Mouse (Mus musculus) c-Kit-positive CD71-positive TER-119-positive erythroid progenitor cells, embryonic 14.5 days (primary cell): ENCODE results near the gene Stpg4.

ENCODE experiments used
- DNase-seq: peaks from one replicate; pipeline ENCODE4 v3.0.0-alpha.2; 2013; ENCODE audit warnings: low spot score

Stpg4 gene

DNA sequence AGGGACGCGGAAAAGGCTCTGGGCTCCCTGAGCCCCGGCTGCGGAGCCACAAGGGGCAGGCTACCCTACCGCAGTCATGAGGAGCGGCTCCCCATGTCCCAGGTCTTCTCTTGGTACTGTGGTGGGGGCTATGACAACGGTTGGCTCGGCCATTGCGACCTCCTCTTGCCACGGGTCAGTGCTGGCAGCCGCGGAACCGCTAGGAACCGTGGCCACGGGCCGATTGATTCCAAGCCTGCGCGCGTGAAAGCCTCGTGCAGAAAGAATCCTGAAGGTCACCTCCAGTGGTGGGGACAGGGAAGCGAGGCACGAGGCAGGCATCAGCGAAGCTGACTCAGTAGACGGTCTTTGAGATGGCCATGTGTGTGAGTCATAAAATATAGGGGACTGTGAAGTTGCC is at the start of gene Stpg4:
Gene Stpg4, minus strand, starts transcription at position 231 of the 400 bp plus-strand sequence.
- DNase-seq = no peak

DNA sequence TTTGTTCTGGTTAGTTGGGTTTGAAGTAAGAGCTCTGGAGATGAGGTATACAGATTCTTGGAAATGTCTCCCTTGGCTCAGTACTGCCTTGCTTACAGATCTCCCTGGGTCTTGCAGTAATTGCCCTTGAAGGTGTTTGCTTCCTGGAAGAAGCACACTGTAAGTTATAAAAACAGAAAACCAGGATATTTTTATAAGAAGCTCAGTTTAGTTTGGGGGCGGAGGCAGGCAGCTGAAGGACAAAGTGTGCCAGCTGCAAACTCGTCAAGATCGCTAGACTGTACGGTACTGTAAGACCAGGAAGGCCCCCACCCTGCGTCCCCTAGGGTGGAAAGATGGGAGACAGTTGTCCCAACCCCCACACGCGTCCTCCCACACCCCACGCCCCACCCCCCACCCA is 47.8 kb upstream of the Stpg4 start:
- DNase-seq = no peak

DNA sequence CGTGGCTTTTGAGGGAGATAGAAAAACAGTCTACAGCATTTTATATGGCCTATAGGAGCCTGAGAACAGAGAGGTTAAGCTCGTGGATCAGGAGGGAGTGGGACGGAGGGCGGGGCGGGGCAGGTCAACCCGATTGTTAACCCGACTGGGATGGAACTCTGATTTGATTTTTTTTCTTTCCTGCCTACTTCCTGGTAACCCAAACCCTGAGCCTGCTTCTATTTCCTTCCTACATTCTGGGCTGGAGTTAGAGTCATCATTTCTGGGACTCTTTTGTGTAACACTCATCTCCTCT is 46.9 kb upstream of the Stpg4 start:
- no peak for DNase-seq

DNA sequence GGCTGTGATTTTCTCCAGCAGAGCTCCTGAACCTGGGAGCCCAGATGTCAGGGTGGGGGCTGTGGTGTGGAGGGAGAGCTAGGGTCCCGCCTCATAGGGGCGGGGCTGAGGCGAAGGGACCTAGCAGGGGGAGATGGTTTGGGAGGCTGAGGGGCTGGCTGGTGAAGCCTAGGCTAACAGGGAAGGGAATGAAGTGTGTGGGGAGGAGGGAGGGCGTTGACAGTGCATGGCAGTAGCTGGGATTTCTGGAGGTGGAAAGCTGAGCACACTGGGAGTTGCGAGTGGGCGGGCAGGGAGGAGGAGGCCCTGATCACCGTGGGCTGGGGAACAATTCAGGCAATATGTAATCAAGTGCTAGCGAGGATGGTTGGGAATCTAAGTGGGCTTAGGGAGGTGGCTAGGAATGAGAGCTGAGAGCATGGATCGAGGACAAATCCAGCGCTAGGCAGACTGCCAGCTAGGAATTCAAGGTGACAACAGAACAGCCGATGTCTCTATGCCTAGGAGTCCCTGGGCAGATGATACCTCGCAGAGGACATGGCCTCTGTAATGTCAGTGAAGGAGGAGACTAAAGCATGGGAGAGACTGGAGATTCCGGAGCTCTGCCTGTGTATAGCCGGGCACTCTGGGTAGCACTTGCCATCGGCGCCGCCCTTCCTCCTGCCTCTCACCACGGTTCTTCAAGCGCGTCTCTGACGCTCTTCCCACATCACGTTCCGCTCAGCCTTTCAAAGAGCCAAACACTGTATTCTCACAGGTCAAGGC is 46.4 kb upstream of the Stpg4 start:
- DNase-seq = no peak

DNA sequence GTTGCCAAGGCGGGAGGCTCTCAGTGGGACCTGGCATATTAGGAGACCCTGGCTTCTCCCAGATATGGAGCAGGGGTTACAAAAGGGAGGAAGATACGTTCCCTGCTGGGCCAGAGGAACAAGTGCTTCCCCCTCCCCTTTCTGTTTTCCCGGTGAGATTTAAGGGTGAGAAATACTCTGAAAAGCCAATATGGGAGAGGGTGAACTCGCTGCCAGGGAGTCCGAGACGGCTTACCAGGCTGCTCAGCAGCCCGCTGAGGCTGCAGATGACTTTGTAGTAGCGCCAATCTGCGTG is 45.8 kb upstream of the Stpg4 start:
- DNase-seq = no peak

DNA sequence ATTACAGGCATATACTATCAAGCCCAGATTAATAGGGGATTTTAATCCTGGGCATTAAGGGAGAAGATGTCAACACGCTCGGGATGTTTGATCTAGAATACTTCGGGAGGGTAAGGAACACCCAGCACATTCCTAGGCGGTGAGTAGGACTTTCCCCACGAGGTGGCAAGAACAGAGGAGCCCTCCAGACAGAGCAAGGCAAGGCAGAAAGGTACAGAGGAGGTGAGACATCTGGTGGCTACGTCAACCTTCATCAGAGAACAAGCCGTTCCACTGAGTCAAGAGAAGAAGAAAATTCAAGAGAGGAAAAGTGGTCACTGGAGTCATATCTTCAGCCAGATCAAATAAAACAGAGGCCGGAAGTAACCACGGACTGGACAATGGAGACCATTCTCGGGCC is 45.3 kb upstream of the Stpg4 start:
- DNase-seq = no peak

DNA sequence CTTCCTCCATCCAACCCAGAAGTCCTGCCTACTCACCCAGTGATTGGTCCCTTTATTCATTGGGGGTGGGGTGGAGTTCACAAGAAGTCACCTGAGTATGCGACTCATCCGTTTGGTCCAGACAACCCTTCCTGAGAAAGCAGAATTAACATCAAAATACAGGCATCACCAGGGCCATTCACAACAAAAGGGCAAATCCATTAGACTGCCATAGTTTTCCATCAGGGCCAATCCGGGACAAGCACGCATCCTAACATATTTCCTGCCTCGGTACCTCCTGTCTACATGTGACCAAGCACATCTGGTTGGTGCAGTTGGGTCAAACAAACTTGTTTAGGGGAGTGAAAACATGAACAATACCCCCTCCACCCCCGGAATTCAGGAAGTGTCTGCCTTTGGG is 44.1 kb upstream of the Stpg4 start:
- no peak for DNase-seq

DNA sequence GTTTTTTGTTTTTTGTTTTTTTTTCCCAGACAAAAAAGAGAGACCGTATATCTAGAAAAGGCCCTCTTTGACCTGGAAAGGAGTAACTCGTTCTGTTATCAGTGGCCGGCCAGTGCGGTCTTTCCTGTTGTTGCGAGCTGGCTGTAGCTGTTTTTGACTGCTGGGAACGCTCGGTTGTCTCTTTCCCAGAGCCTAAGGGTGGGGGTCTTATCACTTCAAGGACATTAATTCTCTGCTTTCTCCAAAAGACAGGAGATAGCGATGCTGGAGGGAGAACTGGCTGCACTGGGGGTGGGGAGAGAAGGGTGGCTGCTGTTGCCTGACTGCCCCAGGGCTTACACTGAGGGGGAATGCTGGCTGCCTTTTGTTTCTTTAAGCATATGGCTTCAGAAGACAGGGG is 43.3 kb upstream of the Stpg4 start:
- peak; percentile 34 for DNase-seq

DNA sequence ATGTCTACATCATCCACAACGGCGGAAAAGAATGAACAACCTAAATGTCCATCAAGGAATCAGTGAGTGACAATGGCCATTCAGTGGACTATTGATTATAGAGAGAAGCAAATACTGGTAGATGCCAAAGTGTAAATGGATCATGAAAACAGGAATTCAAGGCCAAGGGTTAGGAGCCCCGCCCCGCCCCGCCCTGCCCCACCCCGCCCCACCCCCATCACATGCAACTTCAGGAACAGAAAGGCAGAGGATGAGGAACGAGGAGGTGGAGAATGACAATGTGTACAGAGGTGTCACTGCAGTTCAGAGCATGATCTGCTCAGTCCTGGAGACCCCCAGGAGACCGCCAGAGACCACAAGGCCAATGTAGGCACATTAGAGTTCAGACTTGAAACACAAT is 42.7 kb upstream of the Stpg4 start:
- DNase-seq = peak; percentile 22

DNA sequence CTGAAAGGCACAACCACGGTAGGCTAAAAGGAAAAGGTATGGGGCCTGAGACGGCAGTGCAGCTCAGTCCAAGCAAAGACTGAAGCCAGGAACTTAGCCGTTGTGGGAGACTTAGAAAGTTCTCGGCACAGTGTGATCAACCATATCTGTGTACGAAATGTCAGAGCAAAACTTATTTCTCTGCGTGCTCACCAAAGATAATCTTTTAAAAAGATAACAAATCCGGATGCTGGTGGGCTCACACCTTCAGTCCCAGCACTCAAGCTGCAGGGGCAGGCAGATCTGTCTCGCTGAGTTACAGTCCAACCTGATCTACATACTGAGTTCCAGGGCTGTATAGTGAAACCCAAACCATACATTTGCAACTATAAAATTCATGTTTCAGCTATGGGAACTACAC is 41.9 kb upstream of the Stpg4 start:
- peak; percentile 29 for DNase-seq

DNA sequence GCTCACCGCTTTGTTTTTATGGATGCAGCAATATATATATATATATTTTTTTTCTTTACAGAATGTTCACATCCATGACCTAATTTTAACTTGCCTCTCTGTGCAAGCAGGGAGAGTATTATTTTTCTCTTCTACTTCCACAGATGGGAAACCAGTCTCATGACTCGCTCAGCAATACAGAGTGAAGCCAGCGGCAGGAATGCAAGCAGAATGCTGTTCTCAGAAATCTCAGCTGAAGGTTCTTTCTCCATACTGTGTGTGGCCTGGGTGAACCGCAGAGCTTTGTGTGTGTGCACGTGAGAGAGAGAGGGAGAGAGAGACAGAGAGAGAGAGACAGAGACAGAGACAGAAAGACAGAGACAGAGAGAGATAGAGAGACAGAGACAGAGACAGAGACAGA is 41.1 kb upstream of the Stpg4 start:
- no peak for DNase-seq

DNA sequence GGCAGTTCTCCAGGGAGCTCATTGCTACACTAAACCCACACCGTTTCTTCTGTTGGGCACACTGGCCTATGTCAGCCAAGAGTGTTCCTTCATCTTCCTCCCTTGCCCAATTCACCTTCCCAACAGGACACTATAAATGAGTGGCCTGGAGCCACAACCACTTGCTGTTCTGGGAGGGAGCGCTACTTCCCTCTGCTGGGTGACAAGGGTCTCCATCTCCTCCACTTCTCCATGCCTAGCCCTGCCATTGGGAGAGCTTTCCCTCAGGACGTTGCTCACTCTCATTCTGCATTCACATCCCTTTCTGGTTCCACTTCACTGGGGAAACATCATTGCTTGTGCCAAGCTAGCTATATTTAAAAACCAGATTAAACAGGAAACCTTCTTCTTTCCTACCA is 34.0 kb upstream of the Stpg4 start:
- DNase-seq = no peak

DNA sequence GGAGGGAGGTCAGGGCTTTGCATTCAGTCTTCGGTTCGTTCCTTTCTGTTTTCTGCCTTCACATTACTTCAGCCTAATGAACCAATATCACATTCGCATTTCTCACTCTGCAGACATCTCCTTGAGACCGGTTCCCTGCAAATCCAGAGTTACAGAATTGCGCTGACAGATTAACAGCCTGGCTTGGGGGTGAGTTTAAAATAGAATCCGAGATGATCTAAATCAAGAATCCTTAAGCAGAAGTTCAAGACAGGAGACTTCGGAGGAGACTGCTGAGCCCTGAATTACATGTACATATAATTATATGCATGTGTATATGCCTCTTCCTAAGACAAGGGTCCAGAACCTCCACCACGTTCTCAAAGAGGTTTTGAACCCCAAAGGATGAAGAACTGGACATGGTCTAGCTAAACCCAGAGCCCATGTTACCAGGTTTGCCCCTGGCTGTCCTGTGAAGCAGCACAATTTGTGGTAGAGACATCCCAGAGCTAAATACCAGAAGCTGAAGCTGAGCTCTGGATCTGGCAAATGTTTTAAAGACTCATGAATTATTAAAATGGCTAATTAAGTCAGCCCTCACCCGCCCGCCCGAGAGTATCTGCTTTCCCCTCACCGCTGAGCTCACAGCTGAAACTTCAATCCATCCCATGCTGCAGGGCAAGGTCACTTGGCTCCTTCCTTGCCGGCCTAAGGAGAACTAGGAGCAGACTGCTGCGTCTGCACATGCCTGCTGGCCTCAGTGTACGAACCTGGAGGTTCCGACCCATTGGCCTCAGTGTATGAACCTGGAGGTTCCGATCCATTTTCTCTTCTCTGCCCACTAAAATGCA is 33.3 kb upstream of the Stpg4 start:
- DNase-seq = no peak

DNA sequence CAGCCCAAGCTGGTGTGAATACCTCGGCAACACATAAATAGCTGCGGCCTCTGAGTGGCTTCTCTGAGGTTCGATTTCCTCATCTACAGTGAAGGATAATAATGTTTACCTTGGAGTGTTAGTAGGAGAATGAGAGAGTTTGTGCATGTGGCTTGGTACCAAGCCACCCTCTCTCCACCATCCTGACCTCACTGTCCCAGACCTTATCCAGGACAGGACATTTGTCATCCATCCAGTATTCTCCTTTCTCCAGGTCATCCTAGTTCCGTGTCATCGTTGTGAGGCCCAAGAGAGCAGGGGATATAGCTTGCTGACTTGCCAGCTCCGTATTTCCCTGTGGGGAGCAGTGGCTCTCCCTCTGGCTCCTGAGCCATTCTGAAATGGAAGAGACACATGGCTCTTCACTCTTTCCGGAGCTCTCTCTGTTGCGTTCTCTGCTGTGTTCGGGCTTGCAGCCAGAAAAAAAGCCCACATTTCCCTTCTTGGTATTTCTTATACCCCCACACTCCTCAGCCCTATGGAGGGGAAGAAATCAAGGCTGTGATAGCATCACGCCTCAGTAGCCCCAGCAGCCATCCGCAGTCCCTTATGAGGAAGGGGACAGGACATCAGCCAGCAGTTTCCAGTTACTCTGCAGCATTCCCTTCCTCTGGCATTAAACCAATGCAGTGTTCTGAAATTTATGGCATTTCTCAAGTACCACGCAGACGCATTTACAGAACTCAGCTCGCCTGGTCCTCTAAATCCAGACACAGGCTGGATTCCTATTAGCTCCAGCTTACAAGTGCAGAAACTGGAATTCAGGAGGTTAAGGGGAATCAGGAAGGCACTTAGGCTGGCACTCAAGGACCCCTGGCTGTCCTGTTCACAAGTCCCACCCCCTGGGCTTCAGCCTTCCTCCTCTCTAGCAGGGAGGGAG is 32.5 kb upstream of the Stpg4 start:
- no peak for DNase-seq

DNA sequence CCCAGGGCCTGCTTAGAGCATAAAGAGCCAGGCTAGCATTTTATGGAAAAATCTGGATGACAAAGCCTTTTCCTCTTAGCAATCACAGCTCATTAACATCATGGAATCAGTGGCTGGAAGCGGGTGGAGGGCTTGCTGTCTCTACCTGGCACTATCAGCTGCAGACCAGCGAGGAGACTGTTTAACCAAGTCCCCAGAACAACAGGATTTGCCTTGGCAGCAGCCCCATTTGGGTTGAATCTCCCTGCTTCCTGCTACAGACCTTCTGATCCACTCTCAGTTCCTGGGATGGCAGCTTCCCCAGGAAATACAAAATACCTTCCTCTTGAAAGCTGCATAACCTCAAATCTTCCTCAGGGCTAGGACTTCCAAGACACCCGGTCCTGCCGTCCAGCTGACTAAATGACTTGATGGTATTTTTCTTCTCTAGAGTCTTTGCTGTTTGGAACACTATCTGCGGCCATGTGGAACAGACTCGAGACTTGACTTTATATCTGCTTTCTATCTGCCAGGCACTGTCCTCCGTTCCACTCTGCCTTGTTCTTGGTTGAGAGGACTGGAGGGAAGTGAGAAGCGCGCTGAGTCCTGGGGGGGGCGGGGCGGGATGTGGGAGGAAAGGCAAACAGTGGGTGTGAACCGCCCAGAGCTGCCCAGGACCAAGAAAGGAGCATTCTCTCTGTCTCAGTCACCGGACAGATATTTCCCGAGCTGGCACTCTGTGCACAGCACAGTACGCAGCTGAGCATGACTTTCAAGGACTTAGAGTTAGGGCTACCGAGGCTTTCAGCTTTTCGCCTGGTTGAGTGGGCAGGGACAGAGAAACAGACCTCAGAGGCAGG is 31.6 kb upstream of the Stpg4 start:
- DNase-seq = no peak

DNA sequence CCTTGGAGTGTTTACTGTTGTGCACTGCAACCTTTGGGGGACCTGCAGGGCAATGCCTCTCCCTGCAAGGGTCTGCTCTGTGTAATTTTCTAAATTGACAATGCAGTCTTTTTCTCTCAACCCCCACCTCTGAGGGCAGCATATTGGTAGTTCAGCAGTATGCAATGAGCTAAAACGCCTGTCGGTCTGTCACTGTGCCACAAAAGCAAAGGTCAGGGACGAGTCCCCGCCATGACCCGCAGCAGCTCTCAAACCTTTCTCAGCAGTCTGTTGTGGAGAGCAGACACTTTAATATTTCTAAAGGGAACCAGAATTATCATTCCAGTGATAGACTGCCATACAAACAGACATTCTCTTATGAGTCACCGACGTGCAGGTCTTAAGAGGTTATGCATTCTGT is 30.4 kb upstream of the Stpg4 start:
- no peak for DNase-seq

DNA sequence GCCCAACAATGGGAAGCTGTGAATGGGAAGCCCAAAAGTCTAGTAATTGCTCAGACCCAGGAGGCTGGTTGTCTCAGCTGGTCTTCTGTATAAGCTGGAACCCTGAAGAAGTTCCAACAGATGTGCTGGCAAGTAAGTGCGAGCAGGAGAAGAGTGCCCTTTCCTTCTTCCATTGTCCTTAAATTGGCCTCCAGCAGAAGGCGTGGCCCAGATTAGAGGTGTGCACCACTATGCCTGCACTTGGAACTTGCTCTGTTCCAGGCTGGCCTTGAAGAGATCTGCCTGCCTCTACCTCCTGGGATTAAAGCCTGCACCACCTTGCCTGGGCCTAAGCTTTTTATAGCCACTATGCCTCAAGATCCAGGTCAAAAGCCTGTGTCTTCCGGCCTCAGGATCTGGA is 26.6 kb upstream of the Stpg4 start:
- no peak for DNase-seq

DNA sequence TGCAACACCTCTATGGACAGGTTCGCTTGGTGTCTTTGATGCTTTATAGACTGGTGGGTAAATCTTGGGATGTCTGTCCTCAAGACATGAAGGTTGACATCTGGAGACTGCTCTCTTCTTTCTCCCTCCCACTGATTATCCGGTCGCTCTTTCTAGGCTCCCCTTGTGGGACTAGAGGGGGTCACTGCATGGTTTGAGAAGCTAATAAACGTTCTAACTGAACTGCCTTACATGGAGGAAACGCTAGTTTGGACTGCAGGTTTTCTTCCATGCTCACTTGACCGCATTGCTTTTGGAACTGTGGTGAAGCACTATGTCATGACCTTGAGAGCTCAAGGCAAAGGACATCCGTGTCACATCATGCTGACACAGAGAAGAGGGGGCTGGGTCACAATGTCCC is 25.8 kb upstream of the Stpg4 start:
- DNase-seq = no peak

DNA sequence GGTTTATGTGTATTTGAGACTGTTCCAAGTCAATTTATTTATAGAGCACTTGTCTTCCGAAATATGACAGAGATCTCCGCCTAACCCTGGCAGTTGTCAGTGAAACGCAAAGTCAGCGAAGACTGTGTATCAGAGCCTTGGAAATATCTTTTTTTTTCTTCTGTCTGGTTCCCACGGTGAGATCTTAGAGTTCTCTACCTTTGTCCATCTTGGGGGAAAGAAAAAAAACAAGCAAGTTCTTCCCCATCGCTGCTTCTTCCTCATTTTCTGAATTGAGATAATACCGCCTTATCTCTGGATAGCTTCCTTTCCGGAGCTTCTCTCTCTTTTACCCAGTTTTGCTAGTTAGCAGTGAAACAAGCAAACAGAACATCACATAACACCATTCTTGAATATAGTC is 21.3 kb upstream of the Stpg4 start:
- no peak for DNase-seq

DNA sequence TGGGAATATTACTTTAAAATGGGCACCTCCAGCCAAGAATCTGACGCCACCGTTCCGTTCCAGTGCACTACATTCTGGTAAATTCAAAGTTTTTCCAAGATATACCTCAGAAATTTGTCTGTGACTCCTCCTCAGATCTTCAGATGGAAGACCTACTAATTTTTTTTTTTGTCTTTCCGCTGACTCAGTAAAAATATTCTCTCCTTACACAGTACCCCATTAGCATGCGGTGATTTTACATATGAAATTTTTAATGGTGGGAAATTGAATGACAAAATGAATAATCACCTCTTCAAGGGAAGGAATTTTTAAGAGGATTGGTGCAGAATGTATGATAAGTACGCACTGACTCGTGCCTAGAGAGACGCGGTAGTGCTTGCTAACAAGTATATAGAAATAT is 20.8 kb upstream of the Stpg4 start:
- no peak for DNase-seq

DNA sequence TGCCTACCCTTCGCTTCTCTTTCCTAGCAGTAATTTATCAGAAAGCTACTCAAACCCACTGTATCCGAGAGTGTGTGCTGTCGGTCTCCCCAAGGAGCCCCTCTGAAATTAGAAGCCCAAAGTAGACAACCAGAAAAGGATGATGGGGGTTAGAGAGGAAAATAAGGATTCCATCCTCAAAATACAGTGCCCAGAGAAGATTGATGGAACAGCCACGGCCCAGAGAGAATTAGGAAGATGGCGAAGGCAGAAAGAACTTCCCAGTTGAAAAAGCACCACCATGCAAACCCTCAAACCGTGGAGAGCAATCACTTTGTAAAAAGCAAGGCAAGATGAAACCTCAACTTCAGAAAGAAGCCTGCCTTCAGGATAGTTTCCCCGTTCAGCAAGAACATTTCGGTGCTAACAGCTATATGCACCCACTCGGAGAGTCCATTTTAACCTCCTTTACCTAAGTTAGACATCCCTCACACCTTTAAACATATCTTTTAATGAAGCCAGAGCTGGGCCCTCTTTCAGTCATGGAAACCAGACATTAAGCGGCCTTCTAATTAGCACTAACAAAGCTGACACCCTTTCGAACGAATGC is 20.2 kb upstream of the Stpg4 start:
- no peak for DNase-seq
